Mouse (Mus musculus): ENCODE data around the gene Slc25a14. TPM values are rescaled to one million over a fixed set of nuclear protein-coding genes. Genes with fewer than 3 reads are reported as not detected.
A peak's percentile ranks its signal among the peaks of the same experiment; 100 is the strongest.

Gene Slc25a14
- polyA plus RNA-seq, 1 experiment from 2014 or later: 27.2 TPM

DNA sequence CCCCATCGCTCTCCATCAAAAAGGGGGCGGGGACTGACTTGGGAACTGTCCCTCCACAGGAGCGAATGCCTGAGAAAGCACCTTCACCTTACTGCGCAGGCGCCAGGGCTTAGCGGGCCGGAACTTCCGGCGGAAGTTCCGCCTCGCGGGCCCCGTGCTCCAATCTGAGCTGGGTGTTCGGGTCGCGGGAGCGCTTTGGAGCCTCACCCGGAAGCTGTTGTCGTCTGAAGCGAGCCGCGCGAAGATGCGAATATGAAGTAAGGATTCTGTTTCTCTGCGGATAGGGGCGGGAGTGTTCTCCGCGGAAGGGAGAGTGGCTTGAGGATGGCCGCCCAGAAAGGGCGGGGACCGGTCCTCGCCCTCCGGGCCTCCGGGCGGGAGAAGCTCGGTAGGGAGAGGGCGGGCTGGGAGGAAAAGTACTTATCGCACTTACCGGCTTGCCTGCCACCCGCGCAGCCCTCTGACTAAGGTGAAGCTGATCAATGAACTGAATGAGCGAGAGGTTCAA, 71.7 kb downstream of the Slc25a14 start, which contains the start of gene Rbmx2:
Rbmx2 (plus strand) TSS at position 141 of the 508 bp plus-strand sequence.
- ATAC-seq (ENCODE audit: insufficient read depth, low FRiP score, low TSS enrichment) (peak; percentile 95), DNase-seq (ENCODE audit: low spot score) (peak; percentile 92)
- H3K27ac ChIP-seq (ENCODE audit: low read depth, low read length): no peak within 1 kb of the TSS
- WGBS: 15% methylated on average over 42 of the region's 42 CpGs
- H3K9ac ChIP-seq (ENCODE audit: low read length): peak within 1 kb of the TSS; percentile 58
- H3K27me3 ChIP-seq (ENCODE audit: control insufficient read depth, insufficient read depth, low read length): no peaks in the 10 kb centered on the region
- peak within 1 kb of the TSS; percentile 59 for H3K4me3 ChIP-seq (ENCODE audit: low read depth, low read length)
- H3K4me1 ChIP-seq (ENCODE audit: control insufficient read depth, insufficient read depth, low read length): no peaks in the 10 kb centered on the region
- no peaks in the 10 kb centered on the region for H3K9me3 ChIP-seq (ENCODE audit: control insufficient read depth, low read length)
- H3K4me2 ChIP-seq (ENCODE audit: low read depth): peak within 1 kb of the TSS; percentile 37
- no peaks in the 10 kb centered on the region for H3K36me3 ChIP-seq (ENCODE audit: control insufficient read depth, insufficient read depth, low read length)

DNA sequence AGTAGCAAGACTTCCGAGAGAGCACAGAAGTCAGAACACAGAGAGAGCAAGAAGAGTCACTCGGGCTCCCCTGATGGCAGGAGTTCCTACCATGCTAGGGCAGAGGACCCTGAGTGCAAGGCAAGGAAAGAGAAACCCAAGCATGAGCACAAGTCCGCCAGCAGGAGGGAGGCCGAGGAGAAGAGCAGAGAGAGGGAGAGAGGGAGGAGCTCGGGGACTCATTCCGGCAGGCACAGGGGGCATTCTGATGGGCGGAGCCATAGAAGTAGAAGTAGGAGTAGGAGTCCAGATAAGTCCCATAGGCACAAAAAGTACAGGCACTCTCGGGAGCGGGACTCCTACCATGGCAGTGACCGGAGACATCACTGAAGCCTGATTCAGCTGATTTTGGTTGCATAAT, 86.5 kb downstream of the Slc25a14 start:
- Histone ChIP-seq H3K4me1 (ENCODE audit: control insufficient read depth, insufficient read depth, low read length) (no peaks in the 10 kb centered on the region), H3K9me3 (ENCODE audit: control insufficient read depth, low read length) (no peaks in the 10 kb centered on the region)

More for the DNA sequence above, 86.5 kb downstream of the Slc25a14 start:
- ATAC-seq (ENCODE audit: insufficient read depth, low FRiP score, low TSS enrichment): no peak
- Histone ChIP-seq H3K4me3 (ENCODE audit: low read depth, low read length) (no peak overlapping the region), H3K27ac (ENCODE audit: low read depth, low read length) (no peak overlapping the region), H3K4me2 (ENCODE audit: low read depth) (no peak overlapping the region), H3K36me3 (ENCODE audit: control insufficient read depth, insufficient read depth, low read length) (no peaks in the 10 kb centered on the region), H3K9ac (ENCODE audit: low read length) (no peak overlapping the region), H3K27me3 (ENCODE audit: control insufficient read depth, insufficient read depth, low read length) (no peaks in the 10 kb centered on the region)
- no peak for DNase-seq (ENCODE audit: low spot score)
- 85% methylated on average over 10 of the region's 10 CpGs for WGBS

Small RNAs within 50 kb of the gene (microRNA-seq; reads per million reads assigned to microRNA genes)
- not detected for gene Gm27828

Other genes starting within 250 kb of the Slc25a14 start
- 1.9 and 2.3 TPM in 2 replicates for gene Elf4, start 160.3 kb upstream of the Slc25a14 start, polyA plus RNA-seq (2014; fragmentation: Nextera tagmentation; extraction: Ambion mirVana)
- 72.3 and 83.0 TPM in 2 replicates for gene Aifm1, start 109.8 kb upstream of the Slc25a14 start, polyA plus RNA-seq (2014; fragmentation: Nextera tagmentation; extraction: Ambion mirVana)
- 24.3 and 29.9 TPM in 2 replicates for gene Rab33a, start 104.1 kb upstream of the Slc25a14 start, polyA plus RNA-seq (2014; fragmentation: Nextera tagmentation; extraction: Ambion mirVana)
- gene Zfp280c, start 28.9 kb upstream of the Slc25a14 start, polyA plus RNA-seq (2014; fragmentation: Nextera tagmentation; extraction: Ambion mirVana): 15.8 and 19.1 TPM in 2 replicates
- not detected in 2 replicates for gene Gpr119, start 51.1 kb downstream of the Slc25a14 start, polyA plus RNA-seq (2014; fragmentation: Nextera tagmentation; extraction: Ambion mirVana)
- gene Rbmx2, start 71.6 kb downstream of the Slc25a14 start, polyA plus RNA-seq (2014; fragmentation: Nextera tagmentation; extraction: Ambion mirVana): 21.8 and 21.9 TPM in 2 replicates